Mouse (Mus musculus): Measurements from ENCODE around the gene Tgfbr3. TPM values are rescaled to one million over a fixed set of nuclear protein-coding genes. Genes with fewer than 3 reads are reported as not detected.

Gene Tgfbr3
- total RNA-seq, 2 experiments from 2014 or later = 20.5 to 22.9 TPM

DNA sequence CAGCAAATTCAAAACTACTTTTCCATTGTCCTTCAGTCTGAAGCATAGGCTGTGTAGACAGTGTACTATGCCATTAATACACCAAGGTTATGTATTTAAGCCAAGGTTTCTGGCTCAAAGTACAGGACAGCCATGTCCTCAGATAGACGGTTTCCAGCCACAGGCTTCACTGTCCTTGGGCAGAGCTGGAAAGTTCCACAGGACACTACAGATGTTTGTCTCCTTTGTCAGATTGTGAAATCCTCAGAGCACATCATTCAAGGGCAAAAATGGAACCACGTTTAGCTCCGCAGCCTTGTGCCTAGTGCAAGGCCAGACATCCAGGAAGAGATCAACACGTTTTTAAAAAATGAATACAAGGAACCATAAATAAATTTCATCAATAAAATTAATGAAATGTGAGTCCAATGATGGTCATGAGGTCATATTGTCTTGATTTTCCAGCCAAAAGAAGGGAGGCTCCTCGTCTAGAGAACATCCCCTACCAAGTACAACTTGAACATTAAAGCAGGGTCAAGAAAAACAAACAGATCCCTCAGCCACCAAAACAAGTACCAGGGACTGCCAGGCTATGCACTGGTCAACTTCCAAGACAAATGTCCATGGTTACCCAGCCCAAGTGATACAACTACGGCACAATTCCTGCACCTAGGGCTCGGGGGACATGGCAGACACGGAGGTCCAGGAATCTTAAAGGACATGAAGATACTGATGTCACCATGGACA is 105.1 kb downstream of the Tgfbr3 start:
- intact Hi-C loops (cut with DNase I) = no loop called here
- DNase-seq = no peak

GRCm38 (mm10) chr5:107183537-107183936 is 105.9 kb downstream of the Tgfbr3 start:
- intact Hi-C loops (cut with DNase I) = no loop called here
- no peak for TF ChIP-seq CTCF (IDR thresholded peaks at IDR 0.05)
- Histone ChIP-seq H3K4me3 (no peak overlapping the region), H3K27ac (peak overlapping the region; percentile 74)
- DNase-seq = no peak

More for the DNA sequence above, 105.1 kb downstream of the Tgfbr3 start:
- H3K4me3 ChIP-seq = no peak overlapping the region
- H3K27ac ChIP-seq = peak overlapping the region; percentile 74
- TF ChIP-seq CTCF (IDR thresholded peaks at IDR 0.05) = no peak

DNA sequence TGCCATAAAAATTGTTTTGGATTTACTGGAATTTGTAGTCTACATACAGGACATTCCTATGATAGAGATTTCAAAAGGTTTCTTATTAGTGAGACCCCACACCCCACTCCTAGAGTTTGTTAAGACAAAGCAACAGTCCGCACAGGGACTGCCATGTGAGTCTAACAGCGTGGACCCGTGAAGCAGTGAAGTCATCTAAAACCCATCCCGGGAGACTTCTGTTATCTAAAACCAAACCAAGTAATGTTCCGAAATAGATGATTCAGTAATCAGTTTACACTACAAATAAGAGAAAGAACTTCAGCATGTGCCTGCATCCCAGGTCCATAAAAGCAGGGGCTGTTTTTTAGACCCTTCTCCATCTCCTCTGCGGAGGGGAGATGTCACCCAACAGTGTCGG is 106.7 kb downstream of the Tgfbr3 start:
- DNase-seq = no peak
- intact Hi-C loops (cut with DNase I) = no loop called here
- Histone ChIP-seq H3K27ac (peak overlapping the region; percentile 74), H3K4me3 (no peak overlapping the region)
- TF ChIP-seq CTCF (IDR thresholded peaks at IDR 0.05) = no peak

DNA sequence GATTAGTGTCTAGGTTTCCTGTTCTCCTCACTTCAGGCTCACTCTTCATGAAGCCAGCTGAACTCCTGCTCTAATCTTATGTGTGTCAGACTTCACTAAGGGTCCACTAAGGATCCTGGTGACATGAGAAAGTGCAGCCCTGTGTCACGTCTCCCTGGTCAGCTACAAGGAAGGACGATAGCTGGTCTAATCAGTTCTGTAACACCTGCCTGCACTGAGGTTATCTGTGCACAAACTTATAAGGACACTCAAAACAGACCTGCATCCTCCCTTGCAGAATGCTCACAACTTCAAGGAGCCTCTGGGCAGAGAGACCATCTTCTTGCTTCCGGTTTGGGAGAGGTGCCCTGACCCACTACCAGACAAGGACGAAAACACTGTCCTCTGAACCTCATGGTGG is 107.6 kb downstream of the Tgfbr3 start:
- H3K27ac ChIP-seq = peak overlapping the region; percentile 21; the same call in 1 of the 2 replicates
- no peak for TF ChIP-seq CTCF (IDR thresholded peaks at IDR 0.05)
- intact Hi-C loops (cut with DNase I) = no loop called here
- no peak for DNase-seq
- no peak overlapping the region for H3K4me3 ChIP-seq

DNA sequence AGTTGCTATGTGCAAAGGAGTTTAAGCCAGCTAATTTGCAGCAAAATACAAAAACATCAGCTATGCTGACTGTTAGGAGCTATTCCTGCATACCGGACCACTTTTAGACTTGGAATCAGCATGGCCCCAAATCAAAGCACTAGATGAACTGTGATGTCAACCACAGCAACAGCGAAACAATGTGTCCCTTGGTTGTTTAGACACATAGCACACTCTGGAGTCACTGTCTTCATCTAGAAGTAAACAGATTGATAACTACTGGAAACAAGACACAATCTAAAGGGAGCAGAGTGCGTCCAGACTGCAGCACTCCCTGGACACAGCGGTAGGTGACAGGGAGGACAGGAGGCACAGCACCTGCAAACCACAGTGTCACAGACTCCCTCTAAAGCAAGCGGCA is 110.2 kb downstream of the Tgfbr3 start:
- intact Hi-C loops (cut with DNase I) = no loop called here
- Histone ChIP-seq H3K27ac (peak overlapping the region; percentile 70), H3K4me3 (no peak overlapping the region)
- TF ChIP-seq CTCF (IDR thresholded peaks at IDR 0.05) = no peak
- DNase-seq = no peak

DNA sequence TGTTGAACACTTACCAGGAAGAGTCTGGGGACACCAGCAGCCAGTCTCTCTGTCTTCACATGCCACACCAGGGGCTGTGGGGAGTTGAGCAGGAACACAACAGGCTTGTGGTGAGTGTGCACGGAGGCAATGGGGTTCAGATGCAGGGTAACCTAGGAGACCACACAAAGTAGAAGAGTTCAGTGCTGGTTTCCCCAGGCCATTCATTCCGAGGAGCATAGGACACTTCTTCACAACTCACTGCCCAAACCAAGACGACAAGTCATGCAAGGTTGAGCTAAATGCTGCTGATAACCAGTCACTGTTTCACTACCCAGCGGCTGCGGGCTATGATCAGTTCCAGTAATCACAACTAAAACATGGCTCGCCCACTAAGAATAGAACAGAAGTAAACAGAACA is 111.6 kb downstream of the Tgfbr3 start:
- no peak for DNase-seq
- TF ChIP-seq CTCF (IDR thresholded peaks at IDR 0.05) = no peak
- H3K4me3 ChIP-seq = no peak overlapping the region
- intact Hi-C loops (cut with DNase I) = no loop called here
- H3K27ac ChIP-seq = peak overlapping the region; percentile 67

DNA sequence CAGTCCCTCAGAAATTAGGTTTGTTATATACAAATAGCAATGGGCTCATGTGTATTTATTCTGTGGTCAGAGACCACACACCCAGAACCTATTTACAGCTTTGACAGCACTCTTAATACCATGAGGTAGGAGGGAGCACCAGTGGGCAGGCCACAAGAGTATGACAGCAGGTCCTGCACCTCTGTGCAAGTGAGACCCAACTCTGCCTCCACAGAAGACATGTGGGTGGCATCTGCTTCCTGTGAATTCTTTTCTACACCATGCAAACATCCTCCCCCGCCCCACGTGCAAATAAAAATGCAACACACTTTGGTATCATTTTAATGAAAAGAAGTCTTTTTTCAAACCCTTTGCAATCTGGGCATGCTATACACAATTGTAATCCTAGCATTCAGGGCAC is 112.2 kb downstream of the Tgfbr3 start:
- no peak for TF ChIP-seq CTCF (IDR thresholded peaks at IDR 0.05)
- DNase-seq = no peak
- intact Hi-C loops (cut with DNase I) = no loop called here

GRCm38 (mm10) chr5:107176796-107177195 is 112.6 kb downstream of the Tgfbr3 start:
- Histone ChIP-seq H3K4me3 (no peak overlapping the region), H3K27ac (peak overlapping the region; percentile 67)
- intact Hi-C loops (cut with DNase I) = no loop called here
- TF ChIP-seq CTCF (IDR thresholded peaks at IDR 0.05) = no peak
- DNase-seq = no peak

More for the DNA sequence above, 112.2 kb downstream of the Tgfbr3 start:
- Histone ChIP-seq H3K4me3 (no peak overlapping the region), H3K27ac (peak overlapping the region; percentile 67)

DNA sequence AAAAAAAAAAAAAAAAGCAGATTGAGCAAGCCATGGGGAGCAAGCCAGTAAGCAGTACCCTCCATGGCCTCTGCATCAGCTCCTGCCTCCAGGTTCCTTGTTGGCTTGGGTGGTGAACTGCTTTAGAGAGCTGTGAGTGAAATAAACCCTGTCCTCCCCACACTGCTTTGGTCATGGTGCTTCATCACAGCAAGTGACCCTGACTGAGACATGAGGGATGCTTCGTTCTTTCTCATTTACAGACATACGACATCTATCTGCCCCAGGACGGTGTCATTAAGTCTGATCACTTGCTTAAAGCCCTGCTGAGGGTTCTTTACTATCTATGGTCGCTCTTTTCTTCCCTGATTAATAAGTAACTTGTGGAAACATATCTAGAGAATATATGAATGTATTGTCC is 113.2 kb downstream of the Tgfbr3 start:
- Histone ChIP-seq H3K27ac (peak overlapping the region; percentile 67; the same call in 1 of the 2 replicates), H3K4me3 (no peak overlapping the region)
- no peak for DNase-seq
- intact Hi-C loops (cut with DNase I) = no loop called here
- no peak for TF ChIP-seq CTCF (IDR thresholded peaks at IDR 0.05)

DNA sequence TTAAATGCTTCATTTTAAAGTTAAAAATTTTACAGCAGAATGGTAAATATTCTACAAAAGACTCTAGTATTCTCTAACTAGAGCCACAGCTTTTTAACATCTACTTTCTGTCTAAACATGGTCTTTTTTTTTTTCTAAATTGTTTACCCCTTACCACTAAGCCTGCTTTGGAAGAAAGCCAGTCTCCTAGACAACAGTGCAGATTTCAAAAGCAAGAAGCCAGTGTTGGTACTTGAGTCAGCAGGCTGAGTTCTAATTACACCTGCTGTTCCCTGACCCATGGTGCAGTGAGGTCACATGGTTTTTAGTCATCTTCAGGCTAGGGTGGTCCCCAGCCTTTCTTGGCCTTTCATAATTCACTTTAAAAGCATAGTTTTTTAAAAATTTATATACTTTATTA is 115.2 kb downstream of the Tgfbr3 start:
- H3K4me3 ChIP-seq = no peak overlapping the region
- DNase-seq = no peak
- no peak overlapping the region for H3K27ac ChIP-seq
- no peak for TF ChIP-seq CTCF (IDR thresholded peaks at IDR 0.05)
- intact Hi-C loops (cut with DNase I) = no loop called here

- TF ChIP-seq CTCF (IDR thresholded peaks at IDR 0.05) = no peak
- no peak for DNase-seq
- Histone ChIP-seq H3K27ac (no peak overlapping the region), H3K4me3 (no peak overlapping the region)
- intact Hi-C loops (cut with DNase I) = no loop called here
Measured at GRCm38 (mm10) chr5:107173483-107173882, 115.9 kb downstream of the Tgfbr3 start.

DNA sequence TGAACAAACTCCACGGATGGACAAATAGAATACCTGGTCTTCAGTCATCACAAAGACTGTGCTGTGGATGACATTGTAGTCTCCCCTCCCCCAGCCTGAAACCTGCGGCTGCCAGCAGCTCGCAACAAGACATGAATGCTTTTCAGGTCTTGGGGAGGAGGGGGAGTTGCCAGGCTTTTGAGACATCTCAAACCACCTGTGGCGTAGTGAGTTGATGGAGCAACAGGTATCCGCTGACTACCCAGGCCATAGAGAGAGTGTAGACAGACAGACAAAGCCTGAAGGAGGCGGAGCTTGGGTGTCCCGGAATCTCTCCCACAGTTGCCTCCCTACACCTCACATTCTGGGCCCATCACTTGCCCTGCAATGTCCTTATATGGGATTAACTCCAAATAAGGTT is 117.6 kb downstream of the Tgfbr3 start:
- Histone ChIP-seq H3K4me3 (no peak overlapping the region), H3K27ac (peak overlapping the region; percentile 41; the same call in 1 of the 2 replicates)
- TF ChIP-seq CTCF (IDR thresholded peaks at IDR 0.05) = no peak
- DNase-seq = no peak
- intact Hi-C loops (cut with DNase I) = no loop called here

DNA sequence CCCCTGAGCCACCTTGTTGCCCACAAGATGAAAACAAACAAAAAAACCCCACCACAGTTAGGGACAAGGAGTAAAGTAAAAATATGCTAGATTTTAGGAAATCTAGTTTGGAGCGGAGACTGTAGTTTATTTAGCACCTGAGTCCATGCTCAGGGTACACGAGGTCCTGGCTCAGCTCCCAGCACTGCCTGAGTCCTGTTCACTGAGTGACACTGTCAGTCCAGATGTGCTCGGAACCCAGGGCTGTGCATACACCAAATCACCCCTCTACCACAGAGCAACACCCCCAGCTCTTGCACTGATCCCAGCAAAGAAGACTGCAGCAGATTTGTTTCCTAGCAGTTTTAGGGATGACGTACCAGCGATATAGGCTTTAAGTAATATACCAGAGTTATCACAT is 119.6 kb downstream of the Tgfbr3 start:
- no peak for DNase-seq
- peak overlapping the region; percentile 46; the same call in 1 of the 2 replicates for H3K27ac ChIP-seq
- intact Hi-C loops (cut with DNase I) = loop anchor here (5.0 to 10.0 kb wide), 3 partner anchors 42 to 175 kb away; partner anchors contain the start of gene Tgfbr3
- TF ChIP-seq CTCF (IDR thresholded peaks at IDR 0.05) = no peak
- no peak overlapping the region for H3K4me3 ChIP-seq

DNA sequence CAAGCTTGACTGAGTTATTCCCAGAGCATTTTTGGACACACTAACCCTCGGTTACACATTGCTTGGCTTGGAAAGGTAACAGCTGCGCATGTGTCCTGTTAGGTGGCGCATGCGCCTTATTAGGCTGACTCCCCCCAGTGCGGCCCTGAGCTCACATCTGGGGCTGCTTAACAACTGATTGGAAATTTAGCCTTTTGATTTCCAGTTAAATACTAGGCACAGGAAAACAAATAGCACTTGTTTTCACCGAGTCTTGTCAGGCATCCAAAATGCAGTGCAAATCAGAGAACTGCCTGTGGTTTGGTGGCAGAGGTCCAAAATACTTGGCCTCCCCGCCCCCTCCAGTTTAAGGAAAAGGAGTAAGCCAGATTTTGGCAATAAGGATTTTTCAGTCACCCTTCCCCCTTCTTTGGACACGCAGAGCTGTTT is 121.5 kb downstream of the Tgfbr3 start:
- TF ChIP-seq CTCF (IDR thresholded peaks at IDR 0.05) = no peak
- peak; percentile 89 for DNase-seq
- Histone ChIP-seq H3K4me3 (peak overlapping the region; percentile 66), H3K27ac (peak overlapping the region; percentile 84)
- intact Hi-C loops (cut with DNase I) = loop anchor here (5.0 to 10.0 kb wide), 3 partner anchors 41 to 173 kb away; partner anchors contain the start of gene Tgfbr3
